Mouse (Mus musculus) neutrophil, adult 59 days (primary cell): Measurements from ENCODE around the gene Hdac6. TPM values are rescaled to one million over a fixed set of nuclear protein-coding genes. Genes with fewer than 3 reads are reported as not detected.

Experiments used
- total RNA-seq, 2 experiments: library from RNA; stranded (reverse); gene quantifications; 1 replicate in 1 of 2; 2 replicates in 1 of 2; pipeline ENCODE4 v1.2.4; 2023

Hdac6 gene
- 10 to 100 TPM in 1 of 2 experiments, 1 to 10 TPM in 1; 8.4 to 10.1 TPM for total RNA-seq

DNA sequence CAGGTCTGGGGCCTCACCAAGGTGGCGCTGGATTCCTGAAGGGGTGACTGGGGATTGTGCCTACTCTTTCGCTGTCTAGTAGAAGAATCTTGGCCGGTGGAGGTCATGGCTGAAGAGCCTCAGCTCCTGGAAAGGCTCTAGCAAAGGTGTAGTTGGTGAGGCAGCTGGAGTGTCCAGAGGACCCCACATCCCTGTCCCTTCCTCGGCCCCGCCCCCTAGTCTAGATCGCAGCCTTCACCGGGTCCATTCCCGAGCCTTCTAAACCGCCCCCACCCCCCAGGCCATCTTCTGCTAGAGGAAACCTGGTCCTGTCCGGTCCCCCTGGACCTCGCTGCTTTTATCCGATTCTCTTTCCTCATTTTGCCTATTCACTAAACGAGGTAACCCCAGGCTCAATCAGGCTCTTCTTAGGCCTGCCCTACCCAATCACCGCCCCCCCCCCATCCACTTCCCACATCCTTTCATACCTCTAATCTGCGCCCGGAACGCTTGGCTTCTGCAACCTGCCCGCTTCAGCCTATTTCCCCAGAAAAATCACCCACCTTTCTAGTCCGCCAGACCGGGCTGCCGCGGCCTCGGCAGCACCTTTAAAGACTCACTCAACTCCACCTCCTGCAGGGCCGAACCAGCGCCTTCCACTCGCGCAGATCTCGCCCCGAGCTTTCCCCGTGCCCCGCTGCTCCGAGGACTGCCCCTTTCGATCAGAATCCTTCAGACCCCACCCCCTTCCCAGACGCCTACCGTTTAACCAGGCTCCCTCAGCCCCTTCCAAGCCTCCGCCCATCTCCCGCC is at the start of gene Hdac6:
TSS of gene Hdac6 (minus strand) at position 782 of the 792 bp plus-strand sequence.

DNA sequence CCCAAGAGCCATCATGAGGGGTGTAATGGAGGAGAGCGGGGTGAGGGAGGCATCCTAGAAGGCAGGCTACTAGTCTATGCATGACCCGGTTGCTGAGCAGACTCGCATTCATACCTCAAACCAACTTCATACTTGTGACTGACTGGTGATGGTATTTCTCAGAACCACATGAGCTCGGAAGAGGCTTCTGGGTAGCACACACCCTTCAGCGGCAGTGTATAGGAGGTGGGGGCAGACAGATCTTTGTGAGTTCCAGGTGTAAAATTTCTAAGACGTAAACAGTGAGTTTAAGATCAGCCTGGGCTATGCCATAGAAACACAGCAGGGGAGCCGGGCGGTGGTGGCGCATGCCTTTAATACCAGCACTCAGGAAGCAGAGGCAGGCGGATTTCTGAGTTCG is 30.2 kb upstream of the Hdac6 start, which contains the start of gene Gata1:
TSS of gene Gata1 (minus strand) at position 180 of the 400 bp plus-strand sequence.

DNA sequence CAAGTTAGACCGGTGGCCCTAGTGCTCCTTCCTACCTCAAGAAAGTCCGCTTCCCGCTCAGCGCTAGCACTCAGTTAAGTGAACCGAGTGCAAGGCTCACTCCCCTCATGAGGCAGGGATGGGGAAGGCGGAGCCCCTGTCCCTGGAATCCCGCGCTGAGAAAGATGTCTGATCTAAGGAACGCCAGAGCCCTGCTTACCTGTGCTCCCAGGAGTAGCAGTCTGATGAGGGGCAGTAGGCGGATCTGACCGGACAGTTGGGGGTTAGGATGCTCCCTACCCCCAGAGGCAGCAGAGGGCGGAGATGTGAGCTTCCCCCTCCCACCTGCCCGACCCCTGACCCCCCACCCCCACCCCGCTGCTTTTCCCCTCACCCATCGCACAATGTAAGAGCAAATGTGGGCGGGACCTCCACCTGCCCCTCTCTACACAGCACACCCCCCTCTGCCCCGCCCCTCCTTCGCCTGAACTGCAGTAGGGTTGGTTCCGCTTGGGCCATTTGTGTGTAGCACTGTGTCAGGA is 19.4 kb downstream of the Hdac6 start, which contains the start of gene Eras:
TSS of gene Eras (minus strand) at position 338 of the 521 bp plus-strand sequence.

DNA sequence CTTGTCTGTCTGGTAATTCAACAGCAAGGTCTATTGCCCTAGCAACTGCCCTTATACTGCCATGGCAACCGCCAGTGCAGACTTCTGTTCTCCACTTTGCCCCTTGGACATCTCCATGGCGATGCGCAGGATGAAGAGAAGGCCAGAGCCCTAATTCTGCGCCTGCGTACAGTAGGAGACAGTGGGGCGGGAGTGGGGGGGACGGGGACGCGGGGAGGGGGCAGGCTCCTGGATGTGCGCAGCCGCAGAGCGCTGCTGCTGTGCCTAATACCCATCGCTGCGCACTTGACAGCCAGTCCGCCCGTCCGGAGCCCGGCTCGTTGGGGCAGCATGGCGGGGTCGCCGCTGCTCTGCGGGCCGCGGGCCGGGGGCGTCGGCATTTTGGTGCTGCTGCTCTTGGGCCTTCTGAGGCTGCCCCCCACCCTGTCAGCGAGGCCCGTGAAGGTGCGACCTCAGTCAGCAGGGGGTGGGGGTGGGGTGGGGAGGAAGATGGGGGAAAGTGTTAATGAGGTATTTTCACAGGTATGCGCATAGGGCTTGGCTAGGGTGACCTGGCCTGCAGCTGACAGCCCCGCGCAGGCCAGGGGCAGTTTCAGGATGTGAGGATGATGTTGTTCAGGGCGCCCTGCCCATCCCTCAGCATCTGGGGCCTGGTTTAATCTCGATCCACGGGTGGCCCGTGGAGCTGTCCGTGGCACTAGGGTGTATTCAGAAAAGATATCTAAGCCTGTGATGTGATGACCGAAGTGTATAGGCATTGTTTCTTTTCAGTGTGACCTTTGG is 27.9 kb downstream of the Hdac6 start, which contains the start of gene Pcsk1n:
TSS of gene Pcsk1n (plus strand) at position 222 of the 783 bp plus-strand sequence.

DNA sequence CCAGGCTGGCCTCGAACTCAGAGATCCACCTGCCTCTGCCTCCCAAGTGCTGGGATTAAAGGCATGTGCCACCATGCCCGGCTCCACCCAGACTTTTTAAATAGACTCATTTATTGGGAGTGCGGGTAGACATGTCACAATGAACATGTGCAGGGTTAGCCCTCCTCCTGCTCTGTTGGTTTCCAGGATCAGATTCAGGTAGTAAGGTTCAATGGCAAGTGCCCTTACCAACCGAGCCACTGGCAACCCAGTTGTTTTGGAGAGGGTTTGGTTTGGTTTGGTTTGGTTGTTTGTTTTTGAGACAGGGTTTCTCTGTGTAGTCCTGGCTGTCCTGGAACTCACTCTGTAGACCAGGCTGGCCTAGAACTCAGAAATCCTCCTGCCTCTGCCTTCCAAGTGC is 38.4 kb downstream of the Hdac6 start, which contains the start of gene Gm10490:
TSS of gene Gm10490 (plus strand) at position 301 of the 400 bp plus-strand sequence.

DNA sequence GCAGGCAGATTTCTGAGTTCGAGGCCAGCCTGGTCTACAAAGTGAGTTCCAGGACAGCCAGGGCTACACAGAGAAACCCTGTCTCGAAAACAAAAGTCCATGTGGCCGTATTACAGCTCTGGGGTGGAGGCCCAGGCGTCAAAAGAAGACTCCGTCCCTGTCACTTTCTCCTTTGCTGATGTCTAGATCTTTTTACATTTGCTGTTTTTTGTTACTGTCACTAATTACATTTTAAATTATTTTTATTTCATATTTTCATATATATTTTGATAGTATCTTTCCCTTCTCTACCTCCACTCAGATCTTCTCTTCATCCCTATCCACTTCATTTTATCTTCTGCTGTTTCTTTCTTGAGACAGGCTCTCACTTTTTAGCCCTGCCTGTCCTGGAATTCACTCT is 40.0 kb downstream of the Hdac6 start, which contains the start of gene Gm10491:
TSS of gene Gm10491 (minus strand) at position 101 of the 400 bp plus-strand sequence.

DNA sequence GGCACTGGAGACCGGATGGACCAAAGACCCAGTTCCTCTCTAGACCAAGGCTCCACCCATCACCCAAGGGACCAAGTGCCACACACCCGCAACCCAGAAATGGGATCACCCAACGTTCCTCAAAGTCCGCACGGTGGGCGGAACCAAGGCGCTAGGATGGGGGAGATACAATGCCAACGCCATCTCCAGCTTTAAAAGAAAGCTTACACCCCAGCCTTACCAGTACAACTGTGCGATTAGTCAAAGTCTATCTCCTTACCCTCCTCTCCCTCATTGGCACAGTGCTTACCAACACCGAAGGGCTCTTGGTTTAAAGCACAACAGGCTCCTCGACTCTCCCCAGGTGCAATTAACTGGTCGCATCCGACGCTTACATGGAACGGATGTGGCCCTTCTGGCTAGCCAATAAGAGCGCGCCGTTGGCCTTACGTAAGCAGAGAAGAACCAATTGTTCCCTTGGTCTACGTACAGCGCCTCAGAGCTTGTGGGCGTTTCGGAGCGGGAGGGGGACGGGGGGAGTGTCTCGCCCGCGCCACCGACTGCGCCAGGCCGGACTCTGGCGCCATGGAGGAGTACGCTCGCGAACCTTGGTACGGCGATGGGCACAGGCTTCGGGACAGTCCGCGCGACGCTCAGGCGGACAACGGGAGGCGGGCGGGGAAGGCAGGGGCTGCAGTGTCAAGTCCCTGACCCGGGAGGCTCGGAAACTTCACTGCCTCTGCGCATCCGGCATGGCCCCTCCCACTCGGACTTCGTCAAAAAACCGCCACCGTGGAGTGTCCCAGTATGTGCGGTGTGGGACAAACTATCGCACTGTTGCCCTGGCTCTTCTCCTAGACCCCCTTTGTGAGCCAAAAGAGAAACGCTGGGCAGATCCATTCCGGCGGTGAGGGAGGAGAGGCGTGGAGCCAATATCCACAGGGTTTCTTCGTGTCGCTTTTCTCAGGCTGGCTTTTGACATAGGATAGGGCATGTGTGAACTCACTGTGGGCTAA is 48.5 kb downstream of the Hdac6 start, which contains the start of the genes Pqbp1 and Timm17b:
TSS of gene Pqbp1 (minus strand) at position 390 of the 995 bp plus-strand sequence.
TSS of gene Timm17b (plus strand) at position 478 of the 995 bp plus-strand sequence.

DNA sequence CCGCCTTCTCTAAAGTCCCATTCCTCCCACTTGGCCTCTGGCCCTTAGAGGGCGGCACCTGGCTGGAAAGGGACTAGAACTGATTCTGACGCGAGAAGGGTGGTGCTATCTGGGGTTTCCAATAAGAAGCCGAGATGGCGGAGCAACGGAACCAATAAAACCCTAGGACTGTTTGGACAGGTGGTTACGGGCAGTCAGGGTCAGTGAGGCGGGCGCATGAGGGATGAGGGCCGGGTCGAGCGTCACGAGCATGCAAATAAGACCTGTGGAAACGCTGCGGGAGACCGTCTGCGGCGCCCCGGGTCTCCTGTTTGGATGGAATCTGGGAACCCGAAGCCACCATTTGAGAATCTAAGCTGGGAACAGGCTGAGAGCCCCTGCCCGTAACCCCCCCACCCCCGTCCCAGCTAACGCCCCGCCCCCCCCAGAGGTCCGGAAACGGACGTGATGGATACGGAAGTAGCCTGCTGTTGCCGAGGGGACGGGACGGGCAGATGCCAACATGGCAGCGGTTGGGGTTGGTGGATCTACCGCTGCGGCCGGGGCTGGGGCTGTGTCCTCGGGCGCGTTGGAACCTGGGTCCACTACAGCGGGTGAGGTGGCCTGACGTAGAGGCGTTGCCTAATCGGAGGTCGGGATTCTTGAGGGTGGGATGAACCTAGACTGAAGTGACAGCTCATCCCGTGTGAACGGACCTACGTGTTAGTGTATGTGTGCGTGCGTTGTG is 63.7 kb downstream of the Hdac6 start, which contains the start of gene Slc35a2:
TSS of gene Slc35a2 (plus strand) at position 188 of the 727 bp plus-strand sequence.

Other genes with a start within 250 kb of the Hdac6 start
- gene Wdr45, start 233.6 kb downstream of the Hdac6 start, total RNA-seq, result 10 to 100 TPM; 46.7 to 57.0 TPM
- not detected for gene Gm45208, start 225.6 kb downstream of the Hdac6 start, total RNA-seq
- gene Praf2, start 219.4 kb downstream of the Hdac6 start, total RNA-seq, result 1 to 10 TPM; 3.8 to 5.6 TPM
- gene Ccdc120, start 197.0 kb downstream of the Hdac6 start, total RNA-seq, result under 1 TPM in 1 of 2 experiments, not detected in 1; 0.18 TPM
- 10 to 100 TPM; 63.8 to 76.2 TPM for gene Tfe3, start 185.3 kb downstream of the Hdac6 start, total RNA-seq
- gene Gripap1, start 158.1 kb downstream of the Hdac6 start, total RNA-seq, result 100 to 1,000 TPM; 135 to 144 TPM
- gene Kcnd1, start 125.6 kb downstream of the Hdac6 start, total RNA-seq, result 1 to 10 TPM; 1.3 to 5.8 TPM
- 100 to 1,000 TPM; 115 to 130 TPM for gene Otud5, start 106.5 kb downstream of the Hdac6 start, total RNA-seq
- gene Pim2, start 69.6 kb downstream of the Hdac6 start, total RNA-seq, result 1 to 10 TPM; 4.4 to 5.6 TPM
- gene Slc35a2, start 63.9 kb downstream of the Hdac6 start, total RNA-seq, result 10 to 100 TPM; 15.6 to 23.7 TPM
- gene Pqbp1, start 48.6 kb downstream of the Hdac6 start, total RNA-seq, result 10 to 100 TPM; 37.7 to 43.9 TPM
- 10 to 100 TPM; 48.6 to 57.2 TPM for gene Timm17b, start 48.5 kb downstream of the Hdac6 start, total RNA-seq
- gene Gm10491, start 40.1 kb downstream of the Hdac6 start, total RNA-seq, result not detected
- not detected for gene Gm10490, start 38.3 kb downstream of the Hdac6 start, total RNA-seq
- gene Pcsk1n, start 28.1 kb downstream of the Hdac6 start, total RNA-seq, result not detected
- gene Eras, start 19.3 kb downstream of the Hdac6 start, total RNA-seq, result not detected
- 10 to 100 TPM in 1 of 2 experiments, 1 to 10 TPM in 1; 4.3 to 12.0 TPM for gene Gata1, start 30.2 kb upstream of the Hdac6 start, total RNA-seq
- gene Glod5, start 70.6 kb upstream of the Hdac6 start, total RNA-seq, result not detected
- gene Suv39h1, start 126.9 kb upstream of the Hdac6 start, total RNA-seq, result 10 to 100 TPM; 30.6 to 35.0 TPM
- gene Was, start 142.6 kb upstream of the Hdac6 start, total RNA-seq, result 100 to 1,000 TPM; 161 to 164 TPM
- gene Wdr13, start 185.0 kb upstream of the Hdac6 start, total RNA-seq, result 10 to 100 TPM; 34.0 to 39.2 TPM
- 100 to 1,000 TPM; 325 to 356 TPM for gene Rbm3, start 198.0 kb upstream of the Hdac6 start, total RNA-seq
- 10 to 100 TPM; 10.3 to 15.6 TPM for gene Tbc1d25, start 228.3 kb upstream of the Hdac6 start, total RNA-seq
- gene Ebp, start 245.6 kb upstream of the Hdac6 start, total RNA-seq, result 10 to 100 TPM; 37.5 to 49.5 TPM